In genomic region chr12:111040531-111040860, GRCm38 (mm10) we compare ENCODE assay signal across 8 mouse cellular contexts. TPM values are rescaled to one million over a fixed set of nuclear protein-coding genes. Genes with fewer than 3 reads are reported as not detected.
DNase-seq lines count a peak whose midpoint lies in the region; ATAC-seq and TF ChIP-seq lines count a peak whose summit lies in the region.

No protein-coding gene starts in this region.

- peaks cover 20% of the 10 kb centered on the region for H3K79me2 ChIP-seq in CH12.LX (replicated peaks; ENCODE audit: control insufficient read depth, extremely low read depth, insufficient read depth, poor library complexity, severe bottlenecking)
- peaks cover 57% of the 10 kb centered on the region for H3K79me2 ChIP-seq in macrophage (ENCODE audit: inconsistent target)

- in situ Hi-C loops in CH12.LX (cut with MboI; ENCODE audit: low pct_ligation_motif_present, low pct_unique_long_range_greater_than_20kb, low sequenced_read_pairs): no loop called here

- H3K9ac ChIP-seq in heart, embryonic 14.5 days (ENCODE audit: low read length): peak overlapping the region; percentile 99
- peak overlapping the region; percentile 75 for H3K9ac ChIP-seq in CH12.LX (ENCODE audit: insufficient read depth, low read depth)
- H3K9ac ChIP-seq in forebrain, embryonic 16.5 days (replicated peaks; ENCODE audit: low read depth, low read length): peak overlapping the region; percentile 86

- no peaks in the 10 kb centered on the region for H3K27me3 ChIP-seq in heart, embryonic 14.5 days (ENCODE audit: control insufficient read depth, insufficient read depth, low read length)
- no peaks in the 10 kb centered on the region for H3K27me3 ChIP-seq in CH12.LX (replicated peaks)
- no peaks in the 10 kb centered on the region for H3K27me3 ChIP-seq in forebrain, embryonic 16.5 days (replicated peaks; ENCODE audit: control insufficient read depth, insufficient read depth, low read length)

- TF ChIP-seq POLR2A in CH12.LX (IDR thresholded peaks at IDR 0.05; ENCODE audit: low read depth, low read length): no peak

- H3K36me3 ChIP-seq in heart, embryonic 14.5 days (ENCODE audit: control insufficient read depth, insufficient read depth, low read length): peaks cover 15% of the 10 kb centered on the region
- H3K36me3 ChIP-seq in CH12.LX (replicated peaks in 1 of 2; ENCODE audit: control insufficient read depth in 1 of 2, insufficient read depth in 1 of 2, low read length in 1 of 2) (peaks cover 3 to 21% of the 10 kb centered on the region in 2 experiments), macrophage (ENCODE audit: inconsistent target) (0 out of 2 replicates have a peak, but pooled peaks cover 5% of the 10 kb centered on the region)
- no peaks in the 10 kb centered on the region for H3K36me3 ChIP-seq in forebrain, embryonic 16.5 days (ENCODE audit: control insufficient read depth, insufficient read depth)

- H3K4me2 ChIP-seq in heart, embryonic 14.5 days (ENCODE audit: low read length): peak overlapping the region; percentile 96
- peak overlapping the region; percentile 93 for H3K4me2 ChIP-seq in CH12.LX (ENCODE audit: insufficient read depth, low read depth, poor library complexity, severe bottlenecking)
- H3K4me2 ChIP-seq in forebrain, embryonic 16.5 days (ENCODE audit: low read length): peak overlapping the region; percentile 83

- DNase-seq in heart, adult 9 months (ENCODE audit: low spot score in 2 of 2): no peak
- DNase-seq in CH12.LX (ENCODE audit: extremely low read depth): no peak
- no peak for DNase-seq in frontal cortex, postnatal 25 days (ENCODE audit: low spot score in 2 of 2)
- no peak for DNase-seq in thymus, adult 18-20 months
- no peak for DNase-seq in thymus, postnatal 36 days

- no peak for TF ChIP-seq CTCF in CH12.LX (conservative IDR thresholded peaks at IDR 0.05 in 1 of 2, IDR thresholded peaks at IDR 0.05 in 1 of 2; ENCODE audit: low read depth in 2 of 2, low read length in 2 of 2)

- H3K27ac ChIP-seq in heart, embryonic 14.5 days (replicated peaks in 1 of 2; ENCODE audit: control insufficient read depth in 1 of 2, insufficient read depth in 1 of 2, low read depth in 2 of 2, low read length in 2 of 2): 0 out of 4 replicates have a peak overlapping the region, but pooled peaks of 1 of the 2 experiments have one; percentile 99
- H3K27ac ChIP-seq in CH12.LX (ENCODE audit: insufficient read depth, low read depth): no peak overlapping the region
- no peak overlapping the region; the same call in 1 of the 2 replicates for H3K27ac ChIP-seq in forebrain, embryonic 16.5 days (ENCODE audit: low read length)
- no peak overlapping the region for H3K27ac ChIP-seq in macrophage

- peak overlapping the region; percentile 94 to 99 for H3K4me3 ChIP-seq in heart, embryonic 14.5 days (ENCODE audit: control insufficient read depth in 1 of 2, insufficient read depth in 1 of 2, low read depth in 1 of 2, low read length in 2 of 2)
- H3K4me3 ChIP-seq in CH12.LX (replicated peaks in 1 of 3; ENCODE audit: low read depth in 2 of 3, low read length in 2 of 3, poor library complexity in 1 of 3): peak overlapping the region; percentile 77 to 97 (median 95)
- H3K4me3 ChIP-seq in forebrain, embryonic 16.5 days (replicated peaks; ENCODE audit: low read length): peak overlapping the region; percentile 99
- H3K4me3 ChIP-seq in macrophage (ENCODE audit: inconsistent target): peak overlapping the region; percentile 65

- 1% methylated on average over 3 of the region's 3 CpGs for WGBS in heart, embryonic 14.5 days
- 0% methylated on average over 3 of the region's 3 CpGs for WGBS in forebrain, embryonic 16.5 days
- 0% methylated on average over 3 of the region's 3 CpGs for WGBS in macrophage (ENCODE audit: missing documents)

- TF ChIP-seq EP300 in CH12.LX (IDR thresholded peaks at IDR 0.05; ENCODE audit: low read length): no peak

- peaks cover 9 to 20% of the 10 kb centered on the region in 2 experiments for H3K4me1 ChIP-seq in heart, embryonic 14.5 days (ENCODE audit: control insufficient read depth in 2 of 2, insufficient read depth in 2 of 2, low read length in 2 of 2)
- H3K4me1 ChIP-seq in CH12.LX (ENCODE audit: control insufficient read depth in 1 of 2, insufficient read depth in 2 of 2): peaks cover 14 to 34% of the 10 kb centered on the region in 2 experiments
- peaks cover 18% of the 10 kb centered on the region for H3K4me1 ChIP-seq in forebrain, embryonic 16.5 days (replicated peaks; ENCODE audit: control insufficient read depth, insufficient read depth, low read length)

- no peak for ATAC-seq in heart, embryonic 14.5 days (ENCODE audit: insufficient number of reproducible peaks, insufficient read depth, low FRiP score, low read depth)
- no peak for ATAC-seq in forebrain, embryonic 16.5 days

- dilution Hi-C loops in CH12.LX (cut with MboI; ENCODE audit: extremely low pct_ligation_motif_present, extremely low pct_unique_long_range_greater_than_20kb, low sequenced_read_pairs): no loop called here

- H3K9me3 ChIP-seq in heart, embryonic 14.5 days (ENCODE audit: control insufficient read depth, low read length): no peaks in the 10 kb centered on the region
- H3K9me3 ChIP-seq in CH12.LX (replicated peaks; ENCODE audit: low read length): no peaks in the 10 kb centered on the region
- H3K9me3 ChIP-seq in forebrain, embryonic 16.5 days (ENCODE audit: control insufficient read depth, low read length): no peaks in the 10 kb centered on the region

- TF ChIP-seq RAD21 in CH12.LX (IDR thresholded peaks at IDR 0.05; ENCODE audit: low read depth, low read length): no peak

TF ChIP-seq in CH12.LX, 34 proteins besides CTCF, POLR2A, EP300 and RAD21:
- no peak for TF ChIP-seq NRF1 (IDR thresholded peaks at IDR 0.05; ENCODE audit: low read depth, low read length)
- no peak for TF ChIP-seq USF1 (IDR thresholded peaks at IDR 0.05; ENCODE audit: low read depth, low read length)
- no peak for TF ChIP-seq SMC3 (IDR thresholded peaks at IDR 0.05; ENCODE audit: low read depth, low read length)
- no peak for TF ChIP-seq CHD1 (IDR thresholded peaks at IDR 0.05; ENCODE audit: low read depth, low read length)
- no peak for TF ChIP-seq ZKSCAN1 (IDR thresholded peaks at IDR 0.05; ENCODE audit: borderline replicate concordance, low read depth, low read length)
- no peak for TF ChIP-seq JUND (conservative IDR thresholded peaks at IDR 0.05; ENCODE audit: low read depth, low read length)
- TF ChIP-seq KAT2A (IDR thresholded peaks at IDR 0.05; ENCODE audit: insufficient replicate concordance, low read length): no peak
- no peak for TF ChIP-seq ELF1 (IDR thresholded peaks at IDR 0.05; ENCODE audit: low read depth, low read length)
- TF ChIP-seq USF2 (conservative IDR thresholded peaks at IDR 0.05; ENCODE audit: low read depth, low read length): no peak
- no peak for TF ChIP-seq MEF2A (IDR thresholded peaks at IDR 0.05; ENCODE audit: borderline replicate concordance, low read depth, low read length)

RNA-seq across cellular contexts. Expression of gene Rcor1, which starts 1.3 kb away (rescaled TPM):
- 12.3 and 12.6 TPM in 2 replicates for polyA plus RNA-seq in heart, embryonic 14.5 days (2014; fragmentation: Nextera tagmentation; extraction: Ambion mirVana)
- total RNA-seq in CH12.LX (2012; rRNA removed) (6.1 and 6.5 TPM in 2 replicates), CH12.LX (2014; rRNA removed) (8.3 and 8.5 TPM in 2 replicates)
- polyA plus RNA-seq in CH12.LX (2012; ENCODE audit: insufficient read length, low read depth) (15.0 and 16.1 TPM in 2 replicates), macrophage (2018) (22.6 to 25.5 TPM (median 23.9 TPM) in 3 replicates)
- polyA plus RNA-seq in forebrain, embryonic 16.5 days (2015; fragmentation: Nextera tagmentation; extraction: Ambion mirVana): 7.6 and 8.3 TPM in 2 replicates
- 10 to 100 TPM; 10.2 to 46.2 (median 38.7) TPM for total RNA-seq in macrophage (2018; cell fraction: chromatin; rRNA removed)
- total RNA-seq in macrophage (2018; cell fraction: cytosol; rRNA removed): 10 to 100 TPM; 20.2 to 42.9 (median 30.3) TPM
- 10 to 100 TPM; 18.4 to 63.4 (median 41.9) TPM for total RNA-seq in macrophage (2018; cell fraction: nucleus; rRNA removed)
